Mouse (Mus musculus) right cerebral cortex, adult 2 months (tissue): ENCODE data around the gene Glis3.
A peak's percentile ranks its signal among the peaks of the same experiment; 100 is the strongest.

Experiments
- DNase-seq, 2 experiments: peaks; one replicate each; pipeline ENCODE4 v3.0.0; 2021 to 2022; ENCODE audit warnings: low spot score in 2 of 2

Gene Glis3

GRCm38 (mm10) chr19:28534964-28535363, 144.9 kb downstream of the Glis3 start:
- no peak for DNase-seq

- DNase-seq: no peak
Observed at GRCm38 (mm10) chr19:28533576-28533975, 146.3 kb downstream of the Glis3 start.

- DNase-seq: no peak
Observed at GRCm38 (mm10) chr19:28531750-28532149, 148.1 kb downstream of the Glis3 start.

DNA sequence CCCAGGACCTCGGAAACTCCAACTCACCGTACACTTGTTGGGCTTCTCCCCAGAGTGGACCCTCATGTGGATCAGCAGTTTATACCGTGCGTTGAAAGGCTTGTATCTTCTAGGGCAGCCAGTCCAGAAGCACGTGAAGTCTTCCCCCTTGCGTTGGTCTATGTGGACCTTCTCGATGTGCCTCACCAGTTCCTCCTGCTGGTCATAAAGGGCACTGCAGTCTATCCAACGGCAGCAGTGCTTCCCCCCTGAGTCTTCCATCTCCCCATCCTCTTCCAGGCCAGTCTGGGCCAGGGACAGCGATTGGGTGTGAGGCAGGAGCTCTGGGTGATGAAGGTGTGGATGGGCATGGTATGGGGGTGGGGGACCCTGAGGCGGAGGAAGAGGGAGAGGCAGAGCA, 149.0 kb downstream of the Glis3 start:
- DNase-seq: no peak

DNA sequence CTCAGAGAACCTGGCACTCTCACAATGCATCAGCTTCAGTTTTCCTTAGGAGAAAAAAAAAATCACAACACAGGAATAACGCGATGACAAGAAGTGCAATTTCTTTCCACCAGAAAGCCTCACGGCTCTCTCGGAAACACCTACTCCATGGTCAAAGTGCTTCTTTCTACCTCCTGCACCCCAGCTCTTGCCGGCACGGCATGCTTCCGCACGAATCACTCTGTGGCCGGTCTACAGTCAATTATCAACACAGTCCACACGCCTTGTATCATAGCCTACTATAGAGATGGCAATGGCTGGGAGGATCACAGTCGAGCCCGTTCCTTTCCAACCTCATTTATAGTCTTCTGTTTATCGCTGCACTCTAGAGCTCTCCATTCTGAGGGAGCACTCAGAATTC, 150.9 kb downstream of the Glis3 start:
- peak in 1 of 2 experiments; percentile 8 for DNase-seq

DNA sequence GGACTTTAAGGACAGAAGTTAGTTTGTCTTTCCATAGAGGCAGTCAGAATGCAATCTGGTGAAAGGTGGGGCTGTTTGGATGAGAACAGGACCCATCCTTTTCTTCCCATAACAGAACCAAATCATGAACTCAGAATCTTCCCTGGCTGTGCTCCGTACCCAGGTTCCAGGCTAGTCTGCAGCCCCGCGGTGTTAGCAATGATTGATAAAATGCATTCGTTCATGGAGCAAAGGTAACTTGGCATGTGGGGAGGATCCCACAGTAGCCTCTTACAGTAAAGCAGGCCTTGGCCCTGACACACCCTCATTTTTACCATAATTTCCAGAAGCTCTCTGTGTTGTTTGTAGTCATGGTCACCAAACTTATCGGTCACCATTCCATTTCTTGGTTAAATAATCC, 152.4 kb downstream of the Glis3 start:
- no peak for DNase-seq

GRCm38 (mm10) chr19:28525331-28525730, 154.5 kb downstream of the Glis3 start:
- no peak for DNase-seq

GRCm38 (mm10) chr19:28522289-28522688, 157.6 kb downstream of the Glis3 start:
- DNase-seq: no peak

DNA sequence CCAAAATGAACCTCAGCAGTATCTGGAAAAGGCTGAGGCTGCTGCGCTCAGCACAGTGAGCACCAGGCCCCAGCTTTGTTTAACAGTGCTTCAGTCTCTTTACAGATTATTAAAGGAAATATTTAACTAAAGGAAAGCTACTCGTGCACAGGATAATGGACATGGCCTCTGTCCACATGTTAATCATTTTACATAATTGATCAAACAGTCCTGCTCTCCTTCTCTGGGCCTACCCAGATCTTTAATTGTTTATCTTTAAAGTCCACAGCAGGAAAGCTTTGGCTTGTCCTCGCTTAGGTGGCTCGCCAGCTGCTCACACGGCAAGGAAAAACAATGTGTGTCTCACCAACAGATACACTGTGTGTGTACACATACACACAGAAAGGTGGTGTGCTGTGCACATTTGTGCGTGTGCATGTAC, 159.1 kb downstream of the Glis3 start:
- no peak for DNase-seq

DNA sequence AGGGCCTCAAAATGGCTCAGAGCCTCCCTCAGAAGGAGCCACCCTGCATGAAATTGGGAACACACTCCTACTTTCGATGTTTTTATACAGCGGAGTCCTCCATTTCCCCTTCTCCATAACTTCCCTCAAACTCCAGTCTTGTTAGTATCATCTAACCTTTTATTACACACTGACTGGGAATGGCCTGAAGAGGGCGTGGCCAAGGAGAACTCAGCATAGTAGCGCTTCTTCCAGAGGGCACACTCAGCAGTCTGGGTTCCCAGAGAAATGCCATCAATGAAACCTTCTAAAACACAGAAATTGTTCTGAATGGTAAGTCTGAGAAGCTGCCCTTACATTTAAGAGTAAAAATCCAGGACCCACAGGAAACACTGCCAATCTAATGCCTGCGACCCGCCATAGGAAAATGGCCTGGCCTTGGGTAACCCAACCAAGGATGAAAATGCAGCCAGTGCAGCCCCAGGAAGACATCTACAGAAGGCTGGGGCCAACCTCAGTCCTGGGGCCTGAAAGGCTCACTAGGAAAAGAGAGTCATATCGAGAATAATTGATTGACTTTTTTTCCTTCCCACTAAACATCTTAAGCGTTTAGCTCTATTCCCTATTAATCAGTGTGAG, 159.6 kb downstream of the Glis3 start:
- no peak for DNase-seq

DNA sequence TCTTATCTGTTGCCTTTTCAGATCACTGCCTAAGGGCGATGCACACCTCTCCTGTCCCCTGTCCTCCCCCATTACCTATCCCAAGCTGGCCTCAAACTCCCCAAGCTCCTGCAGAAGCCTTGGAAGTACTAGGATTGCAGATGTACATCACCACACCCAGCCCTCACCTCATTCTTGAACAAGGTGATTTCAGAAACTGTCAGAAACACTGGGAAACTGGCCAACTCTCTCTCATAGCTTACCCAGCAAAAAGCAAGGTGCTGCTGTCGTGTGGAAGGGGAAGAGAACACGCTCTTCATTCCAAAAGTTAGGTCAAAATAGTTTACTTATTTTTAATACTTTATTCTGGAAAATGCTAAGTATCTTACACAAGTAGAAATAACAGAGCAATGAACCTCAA, 160.6 kb downstream of the Glis3 start:
- no peak for DNase-seq

DNA sequence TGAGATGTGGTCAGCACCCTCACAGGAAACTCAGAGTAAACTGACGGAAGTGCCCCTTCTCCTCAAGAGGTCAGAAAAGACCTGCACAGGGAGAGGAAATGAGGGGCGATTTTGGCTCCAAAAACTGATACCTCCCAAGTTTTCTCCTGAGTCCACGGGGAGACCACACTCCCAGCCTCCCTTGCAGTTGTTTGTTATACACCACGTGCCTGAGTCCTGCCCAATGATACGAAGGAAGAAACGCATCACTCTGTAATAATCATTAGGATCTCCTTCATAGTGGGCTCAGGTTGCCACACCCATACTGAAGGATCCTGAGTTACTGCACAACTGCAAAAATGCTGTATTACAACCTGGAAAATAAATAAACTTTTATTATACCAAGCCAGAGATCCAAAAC, 161.0 kb downstream of the Glis3 start:
- DNase-seq: no peak

DNA sequence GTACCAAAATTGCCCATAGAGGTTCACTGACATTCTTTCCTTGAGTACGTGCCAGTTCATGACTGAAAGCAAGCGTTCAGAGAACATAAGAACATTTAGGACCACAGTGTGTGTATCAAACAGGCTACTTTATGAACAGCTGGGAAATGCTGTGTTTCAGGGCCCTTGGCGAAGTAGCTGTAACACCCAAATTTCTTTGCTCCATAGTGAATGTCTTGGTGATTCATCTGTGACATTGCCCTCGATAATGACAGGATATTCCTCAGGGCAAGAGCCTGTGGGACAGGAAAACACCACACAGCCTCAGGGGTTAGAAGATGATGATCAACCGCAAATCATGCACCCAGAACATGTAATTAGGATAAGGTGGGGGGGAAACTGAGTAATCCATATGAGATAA, 161.6 kb downstream of the Glis3 start:
- DNase-seq: no peak

- no peak for DNase-seq
Observed at GRCm38 (mm10) chr19:28517464-28518080, 162.3 kb downstream of the Glis3 start.

- no peak for DNase-seq
Observed at GRCm38 (mm10) chr19:28516487-28516886, 163.4 kb downstream of the Glis3 start.

- no peak for DNase-seq
Observed at GRCm38 (mm10) chr19:28512475-28512874, 167.4 kb downstream of the Glis3 start.

GRCm38 (mm10) chr19:28511910-28512309, 168.0 kb downstream of the Glis3 start:
- no peak for DNase-seq

- DNase-seq: no peak
Observed at GRCm38 (mm10) chr19:28505376-28505775, 174.5 kb downstream of the Glis3 start.

DNA sequence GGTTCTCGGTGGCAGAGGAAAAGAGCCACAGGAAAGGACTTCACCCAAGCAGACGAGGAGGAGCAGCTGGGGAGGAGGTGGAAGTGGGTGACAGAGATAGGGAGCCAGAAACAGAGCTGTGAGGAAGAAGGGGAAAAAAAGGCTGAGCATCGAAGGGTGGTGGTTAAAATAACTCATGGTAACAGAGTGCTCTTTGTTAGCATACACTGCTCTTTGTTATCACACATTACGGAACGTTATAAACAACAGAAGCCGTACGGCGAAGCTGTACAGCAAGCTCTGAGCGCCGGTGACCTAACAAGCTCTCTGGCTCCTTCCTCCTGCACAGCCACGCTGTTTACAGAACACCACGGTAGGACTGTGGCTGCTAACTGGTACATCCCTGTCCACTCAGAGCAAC, 176.9 kb downstream of the Glis3 start:
- peak; percentile 76 to 78 for DNase-seq

DNA sequence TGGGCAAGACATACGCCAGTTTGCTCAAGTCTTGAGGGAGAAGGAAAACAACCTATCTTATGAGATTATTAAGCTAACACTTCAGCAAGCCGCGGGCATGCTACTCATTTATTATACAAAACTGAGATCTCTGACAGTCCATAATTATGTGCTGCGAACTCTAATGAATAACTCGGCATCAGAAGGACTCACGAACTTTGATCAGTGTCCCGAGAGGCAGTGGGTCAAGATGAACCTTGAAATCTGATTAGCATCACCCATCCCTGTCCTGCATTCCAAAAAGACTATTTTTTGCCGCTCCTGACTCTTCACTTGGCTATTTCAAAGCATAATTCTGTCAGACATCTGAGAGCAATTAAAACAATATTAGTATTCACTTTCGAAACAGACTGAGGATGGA, 178.9 kb downstream of the Glis3 start:
- DNase-seq: no peak

DNA sequence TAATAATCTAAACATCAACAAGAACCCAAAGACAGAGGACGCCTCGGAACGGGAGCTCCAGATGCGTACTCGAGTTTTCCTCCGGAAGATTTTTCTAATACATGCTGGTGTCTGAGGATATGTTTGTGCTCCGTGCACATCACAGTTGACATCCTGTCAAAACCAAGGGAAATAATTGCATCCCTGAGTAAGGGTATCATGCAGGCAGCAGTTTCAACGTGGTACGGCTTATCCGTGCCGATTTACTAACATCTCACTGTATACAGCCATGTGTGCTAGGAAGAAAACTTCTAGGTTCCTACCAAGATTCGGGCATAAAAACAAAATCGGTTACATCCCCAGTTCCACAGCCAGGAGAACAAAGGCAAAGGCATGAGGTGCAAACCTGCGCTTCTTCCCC, 179.4 kb downstream of the Glis3 start:
- peak in 1 of 2 experiments; percentile 16 for DNase-seq

DNA sequence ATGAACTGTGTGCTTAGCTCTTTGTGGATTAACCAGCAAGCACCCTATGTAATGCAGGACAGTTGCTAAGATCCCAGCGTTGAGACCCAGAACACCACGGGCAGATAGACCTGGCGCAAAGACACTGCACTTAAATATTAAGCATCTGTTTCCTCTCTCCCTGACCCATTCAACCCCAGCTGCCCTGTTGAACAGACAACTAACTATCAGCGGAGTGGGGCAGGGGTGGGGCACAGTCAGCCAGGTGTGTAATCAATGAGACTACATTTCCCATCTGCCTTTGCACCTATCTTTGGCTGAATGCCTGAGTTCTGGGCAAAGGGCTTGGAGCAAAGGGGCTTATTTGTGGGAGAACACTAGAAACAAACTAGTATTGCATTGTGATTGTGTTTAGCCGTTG, 180.1 kb downstream of the Glis3 start:
- no peak for DNase-seq

- DNase-seq: no peak
Observed at GRCm38 (mm10) chr19:28495926-28496325, 184.0 kb downstream of the Glis3 start.
